Mouse (Mus musculus) embryonic facial prominence, embryonic 11.5 days (tissue): Measurements from ENCODE around the gene Rhoc. TPM values are rescaled to one million over a fixed set of nuclear protein-coding genes. Genes with fewer than 3 reads are reported as not detected.

Experiments used
- ATAC-seq: fragments of 200-750 bp; cut with Nextera tagmentation; replicated peaks from 2 replicates; pipeline ENCODE4 v1.8.0; 2017; ENCODE audit warnings: low read depth; ENCODE audit not compliant: insufficient number of reproducible peaks, low FRiP score, low TSS enrichment
- DNase-seq: peaks from one replicate; pipeline ENCODE4 v3.0.0-alpha.2; 2015; ENCODE audit warnings: low spot score
- H3K27ac ChIP-seq: fragments of 300-500 bp; sonication (generic); replicated peaks from 2 replicates; pipeline ENCODE4 v1.5.1; 2014; ENCODE audit warnings: mild to moderate bottlenecking, low read depth, low read length, control low read depth
- H3K27me3 ChIP-seq: fragments of 300-500 bp; sonication (generic); 2 replicates; pipeline ENCODE4 v1.6.1; 2014; ENCODE audit warnings: mild to moderate bottlenecking, low read length, moderate library complexity, mixed read lengths; ENCODE audit not compliant: control insufficient read depth, insufficient read depth
- H3K36me3 ChIP-seq: fragments of 300-500 bp; sonication (generic); replicated peaks from 2 replicates; pipeline ENCODE4 v1.6.1; 2014; ENCODE audit warnings: low read depth, mild to moderate bottlenecking, low read length, moderate library complexity, mixed read lengths; ENCODE audit not compliant: control insufficient read depth, insufficient read depth
- H3K4me1 ChIP-seq: fragments of 300-500 bp; sonication (generic); 2 replicates; pipeline ENCODE4 v1.6.1; 2014; ENCODE audit warnings: low read length, mixed read lengths; ENCODE audit not compliant: control insufficient read depth, insufficient read depth
- H3K4me2 ChIP-seq: fragments of 300-500 bp; sonication (generic); 2 replicates; pipeline ENCODE4 v1.6.1; 2014; ENCODE audit warnings: low read depth, mild to moderate bottlenecking, control low read depth, low read length, moderate library complexity
- H3K4me3 ChIP-seq: fragments of 300-500 bp; sonication (generic); 2 replicates; pipeline ENCODE4 v1.5.1; 2014; ENCODE audit warnings: low read depth, low read length, control low read depth
- H3K9ac ChIP-seq: fragments of 300-500 bp; sonication (generic); replicated peaks from 2 replicates; pipeline ENCODE4 v1.6.1; 2014; ENCODE audit warnings: mild to moderate bottlenecking, control low read depth, low read length
- H3K9me3 ChIP-seq: fragments of 300-500 bp; sonication (generic); replicated peaks from 2 replicates; pipeline ENCODE4 v1.6.1; 2016; ENCODE audit warnings: mild to moderate bottlenecking, low read length, inconsistent platforms, mixed read lengths; ENCODE audit not compliant: control insufficient read depth
- WGBS: fragments of 180-500 bp; shearing (Covaris S2); extraction: QIAGEN DNeasy Blood & Tissue Kit; methylation state at CpG from one replicate; pipeline ENCODE4 v1.1.7; 2014; 5-methylcytosine and 5-hydroxymethylcytosine counted together
- polyA plus RNA-seq: library from polyadenylated mRNA; unstranded; fragments of >200 nt; fragmentation: Nextera tagmentation; extraction: Ambion mirVana; gene quantifications from 2 replicates; pipeline ENCODE4 v1.2.1, GENCODE M21; 2014

The Rhoc gene
- polyA plus RNA-seq, 1 experiment from 2014 or later = 127 TPM

DNA sequence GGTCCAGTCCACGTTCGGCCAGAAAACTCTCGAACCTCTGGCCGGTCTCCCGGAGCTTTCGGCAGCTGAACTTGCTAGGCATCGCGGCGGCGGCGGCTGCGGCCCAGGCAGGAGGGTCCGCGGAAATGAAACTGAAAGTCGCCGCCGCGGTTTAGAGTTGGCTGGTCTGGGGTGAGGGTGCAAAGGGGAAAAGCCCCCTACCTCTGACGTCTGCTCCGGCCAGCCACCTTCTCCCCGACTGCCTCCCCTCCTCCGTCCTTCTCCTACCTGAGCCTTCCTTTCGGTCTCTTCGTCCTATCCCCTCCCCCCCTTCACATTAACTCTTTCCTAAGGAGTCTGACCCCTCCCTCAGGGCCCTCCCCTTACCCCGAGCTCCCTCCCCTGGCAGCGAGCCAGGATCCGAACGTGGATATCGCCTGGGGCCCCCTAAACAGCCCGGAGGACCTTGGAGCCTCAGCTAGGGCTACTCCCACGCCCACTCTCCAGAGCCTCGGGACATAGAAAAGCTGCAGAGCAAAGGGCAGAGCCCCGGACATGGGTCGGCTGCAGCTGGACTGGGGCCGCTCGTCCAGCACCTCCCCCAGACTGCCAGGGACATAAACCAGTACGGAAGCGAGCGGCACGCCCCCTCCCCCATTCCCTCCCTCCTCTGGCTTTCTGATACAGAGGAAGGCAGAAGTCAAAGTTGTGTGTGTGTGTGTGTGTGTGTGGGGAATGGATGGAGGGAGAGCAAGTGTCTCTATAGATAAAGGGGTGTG lies 30.0 kb downstream of the Rhoc start, which contains the start of gene Mov10:
Gene Mov10, minus strand, starts transcription at position 573 of the 758 bp plus-strand sequence.
- Histone ChIP-seq H3K36me3 (no peaks in the 10 kb centered on the region), H3K4me3 (peak within 1 kb of the TSS; percentile 92), H3K27me3 (no peaks in the 10 kb centered on the region), H3K9ac (peak within 1 kb of the TSS; percentile 83), H3K27ac (peak within 1 kb of the TSS; percentile 92), H3K4me2 (peak within 1 kb of the TSS; percentile 87), H3K9me3 (no peaks in the 10 kb centered on the region), H3K4me1 (no peaks in the 10 kb centered on the region)
- peak; percentile 68 for ATAC-seq
- WGBS = 0% methylated on average over 38 of the region's 40 CpGs
- DNase-seq = peak; percentile 80

DNA sequence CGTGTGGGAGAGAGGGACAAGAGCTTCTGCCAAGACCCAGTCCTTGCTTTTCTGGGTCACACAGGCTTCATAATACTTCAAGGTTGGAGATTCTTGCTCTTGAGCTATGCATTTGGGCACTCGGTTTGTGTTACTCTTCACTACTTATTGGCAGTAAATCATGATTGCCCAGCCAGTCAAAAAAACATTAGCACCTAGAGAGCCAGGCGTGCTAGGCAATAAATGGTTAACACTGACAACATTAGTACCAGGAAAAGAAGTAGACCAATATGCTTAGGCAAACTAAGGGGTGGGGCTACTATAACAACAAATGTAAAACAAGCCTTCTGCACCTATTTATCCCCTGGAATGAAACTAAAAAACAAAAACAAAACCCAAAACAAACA lies 30.6 kb downstream of the Rhoc start:
- Histone ChIP-seq H3K9ac (peak overlapping the region; percentile 83), H3K4me2 (peak overlapping the region; percentile 87), H3K4me3 (peak overlapping the region; percentile 92), H3K27me3 (no peaks in the 10 kb centered on the region), H3K36me3 (no peaks in the 10 kb centered on the region), H3K27ac (peak overlapping the region; percentile 92; the same call in 1 of the 2 replicates), H3K4me1 (no peaks in the 10 kb centered on the region), H3K9me3 (no peaks in the 10 kb centered on the region)
- ATAC-seq (no peak), DNase-seq (no peak)
- 5% methylated on average over 3 of the region's 3 CpGs for WGBS

DNA sequence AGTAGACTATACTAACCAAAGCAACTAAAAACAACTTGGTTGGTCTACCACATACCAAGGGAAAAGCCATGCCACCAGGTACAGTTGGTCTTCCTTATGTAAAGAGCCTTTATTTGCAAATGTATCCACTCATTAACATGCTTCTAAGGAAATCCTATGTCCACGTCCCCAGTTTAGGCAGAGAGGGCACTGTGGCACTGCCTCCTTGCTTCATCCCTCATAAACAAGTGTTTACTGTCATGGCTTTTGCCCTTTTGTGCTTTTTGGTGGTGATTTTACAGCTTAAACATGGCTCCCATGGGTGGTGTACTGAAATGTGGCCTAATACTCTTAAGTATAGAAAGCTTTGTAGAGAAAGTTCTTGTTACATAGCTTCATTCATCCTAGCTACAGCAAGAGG lies 32.3 kb downstream of the Rhoc start:
- no peak for ATAC-seq
- Histone ChIP-seq H3K4me3 (no peak overlapping the region), H3K4me2 (no peak overlapping the region), H3K4me1 (no peaks in the 10 kb centered on the region), H3K27ac (no peak overlapping the region), H3K9me3 (no peaks in the 10 kb centered on the region), H3K27me3 (no peaks in the 10 kb centered on the region), H3K36me3 (no peaks in the 10 kb centered on the region), H3K9ac (no peak overlapping the region)
- no peak for DNase-seq
- 53% methylated on average over 1 of the region's 1 CpGs for WGBS

DNA sequence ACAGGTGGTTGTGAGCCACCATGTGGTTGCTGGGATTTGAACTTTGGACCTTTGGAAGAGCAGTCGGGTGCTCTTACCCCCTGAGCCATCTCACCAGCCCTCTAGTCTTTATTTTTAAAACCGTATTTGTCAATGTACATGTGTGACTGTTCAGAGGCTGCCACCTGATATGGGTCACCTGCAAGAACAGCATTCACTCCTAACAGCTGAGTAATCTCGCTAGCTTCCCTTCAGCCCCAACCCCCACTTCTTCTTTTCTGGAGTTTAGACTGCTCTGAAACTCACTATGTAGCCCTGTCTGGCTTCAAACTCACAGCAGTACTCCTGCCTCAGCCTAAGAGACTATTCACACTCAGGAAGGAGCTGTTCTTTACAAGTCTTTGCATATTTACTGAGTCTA lies 34.2 kb downstream of the Rhoc start:
- ATAC-seq = no peak
- Histone ChIP-seq H3K9me3 (no peaks in the 10 kb centered on the region), H3K9ac (no peak overlapping the region), H3K36me3 (no peaks in the 10 kb centered on the region), H3K4me1 (no peaks in the 10 kb centered on the region), H3K27me3 (no peaks in the 10 kb centered on the region), H3K27ac (no peak overlapping the region), H3K4me2 (no peak overlapping the region), H3K4me3 (no peak overlapping the region)
- DNase-seq = no peak
- 88% methylated on average over 3 of the region's 3 CpGs for WGBS

DNA sequence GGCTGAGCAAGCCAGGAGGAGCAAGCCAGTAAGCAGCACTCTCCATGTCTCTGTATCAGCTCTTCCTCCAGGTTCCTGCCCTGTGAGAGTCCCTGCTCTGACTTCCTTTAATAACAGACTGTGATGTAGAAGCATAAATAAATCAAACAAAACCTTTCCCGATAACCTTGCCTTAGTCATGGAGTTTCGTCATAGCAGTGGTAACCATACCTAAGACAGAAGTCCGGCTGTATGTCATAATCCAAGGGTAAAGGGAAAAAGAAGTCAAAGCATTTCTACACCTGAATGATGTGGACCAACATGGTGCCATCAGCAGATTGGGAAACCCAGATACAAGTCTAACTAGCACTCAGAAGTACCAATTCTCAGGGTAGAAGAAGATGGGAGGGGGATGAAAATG lies 47.6 kb downstream of the Rhoc start:
- Histone ChIP-seq H3K27ac (no peak overlapping the region), H3K4me1 (no peaks in the 10 kb centered on the region), H3K36me3 (peaks cover 2% of the 10 kb centered on the region; the same call in 1 of the 2 replicates), H3K4me2 (no peak overlapping the region), H3K27me3 (no peaks in the 10 kb centered on the region), H3K4me3 (no peak overlapping the region), H3K9ac (no peak overlapping the region), H3K9me3 (no peaks in the 10 kb centered on the region)
- ATAC-seq = no peak
- DNase-seq = no peak
- 96% methylated on average over 3 of the region's 3 CpGs for WGBS

DNA sequence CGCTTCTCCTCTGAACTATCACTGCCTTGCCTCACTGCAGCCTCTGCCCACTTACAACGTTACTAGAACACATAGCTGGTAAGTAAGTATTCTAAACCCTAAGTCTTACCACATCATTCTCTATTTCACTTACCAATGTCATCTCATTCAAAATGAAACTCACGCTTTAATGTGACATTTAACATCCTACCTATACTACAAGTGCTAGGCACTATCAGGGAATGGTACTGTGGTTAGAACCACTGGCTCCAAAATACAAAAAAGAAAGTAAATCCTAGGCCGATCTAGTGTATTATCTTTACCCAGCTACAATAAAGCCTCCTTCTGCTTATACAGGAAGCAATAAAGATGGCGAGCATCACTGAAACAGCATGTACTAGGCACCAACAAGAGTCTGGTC lies 52.9 kb downstream of the Rhoc start:
- DNase-seq (no peak), ATAC-seq (no peak)
- Histone ChIP-seq H3K4me1 (no peaks in the 10 kb centered on the region), H3K9me3 (no peaks in the 10 kb centered on the region), H3K27me3 (no peaks in the 10 kb centered on the region), H3K4me3 (no peak overlapping the region), H3K9ac (no peak overlapping the region), H3K4me2 (no peak overlapping the region), H3K36me3 (peaks cover 3% of the 10 kb centered on the region), H3K27ac (no peak overlapping the region)
- 95% methylated on average over 5 of the region's 5 CpGs for WGBS

Other genes with a start within 250 kb of the Rhoc start
- 45.9 and 46.6 TPM in 2 replicates for gene Slc16a1, start 149.7 kb upstream of the Rhoc start, polyA plus RNA-seq
- 1.2 and 2.1 TPM in 2 replicates for gene Ppm1j, start 7.3 kb upstream of the Rhoc start, polyA plus RNA-seq
- gene Fam19a3, start 6.5 kb upstream of the Rhoc start, polyA plus RNA-seq = 0.13 TPM in 1 of 2 replicates, not detected in the other
- 36.4 and 47.8 TPM in 2 replicates for gene Mov10, start 30.2 kb downstream of the Rhoc start, polyA plus RNA-seq
- 35.5 and 39.7 TPM in 2 replicates for gene St7l, start 75.6 kb downstream of the Rhoc start, polyA plus RNA-seq
- 232 and 250 TPM in 2 replicates for gene Capza1, start 76.1 kb downstream of the Rhoc start, polyA plus RNA-seq
- 0.87 and 1.5 TPM in 2 replicates for gene Wnt2b, start 173.5 kb downstream of the Rhoc start, polyA plus RNA-seq